ENCODE assay signal across 18 mouse cellular contexts in genomic region chr15:88700759-88701158, GRCm38 (mm10). TPM values are rescaled to one million over a fixed set of nuclear protein-coding genes. Genes with fewer than 3 reads are reported as not detected.
DNase-seq lines count a peak whose midpoint lies in the region; ATAC-seq and TF ChIP-seq lines count a peak whose summit lies in the region.
"Had no signal": no experiment of that assay in that cellular context is flagged by ENCODE, and none has a peak within 500 bp of the region (broad histone marks: within the 10 kb centered on the region; RNA-seq: fewer than 3 reads in every experiment).

No protein-coding gene starts in this region.

- H3K4me3 ChIP-seq in gastrocnemius, adult 2 months, result no peak overlapping the region
- H3K4me3 ChIP-seq in lung, embryonic 14.5 days (ENCODE audit: low read depth, low read length), result no peak overlapping the region
- no peak overlapping the region for H3K4me3 ChIP-seq in lung, postnatal 0 days (ENCODE audit: low read depth, low read length)
- H3K4me3 ChIP-seq in E14TG2a.4 (replicated peaks; ENCODE audit: low read length), result peak overlapping the region; percentile 39
- H3K4me3 ChIP-seq: erythroblast, embryonic 14.5 days; heart, embryonic 13.5 days; myocyte had no signal

- no peaks in the 10 kb centered on the region for H3K9me3 ChIP-seq in lung, embryonic 14.5 days (ENCODE audit: low read depth, low read length)
- H3K9me3 ChIP-seq in lung, postnatal 0 days (ENCODE audit: low read length), result no peaks in the 10 kb centered on the region
- H3K9me3 ChIP-seq in E14TG2a.4 (ENCODE audit: low read length), result no peaks in the 10 kb centered on the region
- H3K9me3 ChIP-seq: heart, embryonic 13.5 days had no signal

- peaks cover 98% of the 10 kb centered on the region for H3K36me3 ChIP-seq in lung, embryonic 14.5 days (ENCODE audit: insufficient read depth)
- H3K36me3 ChIP-seq in lung, postnatal 0 days (ENCODE audit: insufficient read depth, low read length), result peaks cover 50% of the 10 kb centered on the region
- peaks cover 99% of the 10 kb centered on the region for H3K36me3 ChIP-seq in E14TG2a.4 (ENCODE audit: insufficient read depth, low read length)

- H3K27ac ChIP-seq in gastrocnemius, adult 2 months, result no peak overlapping the region
- no peak overlapping the region for H3K27ac ChIP-seq in lung, embryonic 14.5 days (ENCODE audit: low read depth)
- no peak overlapping the region for H3K27ac ChIP-seq in lung, postnatal 0 days (ENCODE audit: low read length)
- H3K27ac ChIP-seq: heart, embryonic 13.5 days had no signal

- H3K4me2 ChIP-seq in lung, embryonic 14.5 days, result no peak overlapping the region
- H3K4me2 ChIP-seq in lung, postnatal 0 days (replicated peaks; ENCODE audit: low read depth, low read length), result no peak overlapping the region
- H3K4me2 ChIP-seq: heart, embryonic 13.5 days had no signal

- H3K9ac ChIP-seq in lung, embryonic 14.5 days, result no peak overlapping the region
- H3K9ac ChIP-seq in lung, postnatal 0 days (replicated peaks; ENCODE audit: low read depth), result no peak overlapping the region
- H3K9ac ChIP-seq: heart, embryonic 13.5 days; liver, postnatal 0 days had no signal

- H3K4me1 ChIP-seq in lung, embryonic 14.5 days (ENCODE audit: insufficient read depth), result no peaks in the 10 kb centered on the region
- no peaks in the 10 kb centered on the region for H3K4me1 ChIP-seq in lung, postnatal 0 days (ENCODE audit: insufficient read depth, low read depth, low read length)
- peaks cover 86% of the 10 kb centered on the region for H3K4me1 ChIP-seq in E14TG2a.4 (replicated peaks; ENCODE audit: low read depth, low read length)

- no peak for TF ChIP-seq CTCF in gastrocnemius, adult 2 months (IDR thresholded peaks at IDR 0.05)
- no peak for TF ChIP-seq CTCF in lung, embryonic 14.5 days (IDR thresholded peaks at IDR 0.05; ENCODE audit: low read depth)
- no peak for TF ChIP-seq CTCF in lung, postnatal 0 days (IDR thresholded peaks at IDR 0.05)
- TF ChIP-seq CTCF in E14TG2a.4 (conservative IDR thresholded peaks at IDR 0.05; ENCODE audit: low read length), result no peak

- H3K27me3 ChIP-seq in lung, embryonic 14.5 days (ENCODE audit: insufficient read depth, low read length), result no peaks in the 10 kb centered on the region
- no peaks in the 10 kb centered on the region for H3K27me3 ChIP-seq in lung, postnatal 0 days (replicated peaks; ENCODE audit: insufficient read depth, low read length)
- H3K27me3 ChIP-seq in E14TG2a.4 (ENCODE audit: insufficient read depth, low read length), result no peaks in the 10 kb centered on the region
- H3K27me3 ChIP-seq: heart, embryonic 13.5 days had no signal

- intact Hi-C loops in gastrocnemius, adult 2 months (cut with DNase I), result no loop called here

- ATAC-seq in lung, embryonic 14.5 days (ENCODE audit: insufficient read depth), result no peak
- ATAC-seq in lung, postnatal 0 days, result no peak
- ATAC-seq: liver, postnatal 0 days had no signal

- WGBS in lung, embryonic 14.5 days, result 83% methylated on average over 18 of the region's 18 CpGs
- WGBS in lung, postnatal 0 days, result 75% methylated on average over 18 of the region's 18 CpGs

- TF ChIP-seq EP300 in lung, postnatal 0 days (IDR thresholded peaks at IDR 0.05), result no peak

- DNase-seq in gastrocnemius, adult 2 months, result peak; percentile 7
- no peak for DNase-seq in gastrocnemius, postnatal 25 days
- DNase-seq in lung, embryonic 14.5 days, result peak; percentile 43
- no peak for DNase-seq in lung, postnatal 0 days (ENCODE audit: low spot score)
- peak; percentile 18 for DNase-seq in brain, embryonic 18.5 days (ENCODE audit: low read depth, low spot score)
- DNase-seq in spleen, postnatal 10 days (ENCODE audit: low spot score in 2 of 2), result no peak
- DNase-seq: adrenal gland, adult 8-10 months; cerebellum, postnatal 14 days; heart, postnatal 4 days; kidney, adult 11 months; kidney, postnatal 10 days; liver, postnatal 0 days; right cerebral cortex, postnatal 14 days; thymus, postnatal 4 days had no signal

RNA-seq across cellular contexts. Expression of gene Brd1, which starts 33.3 kb away (rescaled TPM):
- total RNA-seq in gastrocnemius, adult 2 months (2021), result 10 to 100 TPM; 25.0 to 25.4 TPM
- total RNA-seq in gastrocnemius, postnatal 25 days (2021), result 10 to 100 TPM; 20.9 to 21.6 TPM
- 23.1 and 27.0 TPM in 2 replicates for polyA plus RNA-seq in lung, embryonic 14.5 days (2014; fragmentation: Nextera tagmentation; extraction: Ambion mirVana)
- polyA plus RNA-seq in lung, postnatal 0 days (2015; fragmentation: Nextera tagmentation; extraction: Ambion mirVana), result 17.1 and 18.1 TPM in 2 replicates

RNA-seq across cellular contexts. Expression of gene Zbed4, which starts 50.7 kb away (rescaled TPM):
- 10 to 100 TPM; 14.1 to 15.8 TPM for total RNA-seq in gastrocnemius, adult 2 months (2021)
- total RNA-seq in gastrocnemius, postnatal 25 days (2021), result 10 to 100 TPM in 1 of 2 experiments, 1 to 10 TPM in 1; 9.0 to 11.3 TPM
- polyA plus RNA-seq in lung, embryonic 14.5 days (2014; fragmentation: Nextera tagmentation; extraction: Ambion mirVana), result 23.1 and 23.2 TPM in 2 replicates
- 4.7 and 4.8 TPM in 2 replicates for polyA plus RNA-seq in lung, postnatal 0 days (2015; fragmentation: Nextera tagmentation; extraction: Ambion mirVana)

Comparison
In these comparisons a context has a peak if more than half of its experiments do, and no peak if none do; other contexts are left out.
1. DNase-seq: peak in gastrocnemius, adult 2 months (single experiment), lung, embryonic 14.5 days (single experiment) and brain, embryonic 18.5 days (single experiment); none in gastrocnemius, postnatal 25 days (single experiment), lung, postnatal 0 days (single experiment) and spleen, postnatal 10 days (0 of 2).